Mouse (Mus musculus): ENCODE data around the gene Uvrag.

Gene Uvrag

DNA sequence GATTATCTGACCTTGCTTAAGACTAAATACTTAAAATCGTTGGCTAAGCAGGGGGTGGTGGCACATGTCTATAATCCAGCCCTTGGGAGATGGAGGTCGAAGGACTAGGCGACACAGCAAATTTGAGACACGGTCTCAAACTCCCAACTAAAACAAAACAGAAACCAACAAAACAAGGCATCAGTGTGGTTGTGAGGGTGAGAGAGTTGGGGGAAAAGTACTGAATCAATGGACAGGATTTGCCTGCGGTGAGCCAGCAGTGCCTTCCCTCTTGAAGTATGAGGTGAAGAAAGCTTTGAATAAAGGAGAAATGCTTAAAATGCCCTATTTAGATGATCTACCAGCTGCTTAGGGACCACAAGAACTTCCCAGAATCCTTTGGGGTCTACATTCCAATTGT lies 247.8 kb downstream of the Uvrag start:
- TF ChIP-seq GATA4 (IDR thresholded peaks at IDR 0.05; ENCODE audit: insufficient replicate concordance, low read length) = no peak

- no peak for TF ChIP-seq GATA4 (IDR thresholded peaks at IDR 0.05; ENCODE audit: insufficient replicate concordance, low read length)
Measured at GRCm38 (mm10) chr7:98889211-98889610, 251.7 kb downstream of the Uvrag start.

DNA sequence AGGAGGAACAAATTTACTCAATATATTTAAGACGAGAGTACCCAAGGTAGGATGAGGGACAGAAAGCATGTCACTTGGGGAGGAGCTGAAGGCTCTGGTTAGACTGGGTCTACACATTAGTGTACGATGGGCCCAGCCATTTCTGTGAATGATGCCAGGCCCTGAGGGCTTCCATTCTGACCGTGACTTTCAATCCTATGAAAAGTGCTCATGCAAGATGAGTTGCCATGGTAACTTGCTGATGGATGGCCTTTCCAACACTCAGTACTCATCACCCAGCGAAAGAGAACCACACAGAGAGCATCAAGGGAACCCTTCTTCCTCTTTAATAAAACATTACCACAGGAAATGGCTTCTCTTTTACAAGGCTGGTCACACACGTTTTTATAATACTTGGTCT lies 252.1 kb downstream of the Uvrag start:
- TF ChIP-seq GATA4 (IDR thresholded peaks at IDR 0.05; ENCODE audit: insufficient replicate concordance, low read length) = no peak

DNA sequence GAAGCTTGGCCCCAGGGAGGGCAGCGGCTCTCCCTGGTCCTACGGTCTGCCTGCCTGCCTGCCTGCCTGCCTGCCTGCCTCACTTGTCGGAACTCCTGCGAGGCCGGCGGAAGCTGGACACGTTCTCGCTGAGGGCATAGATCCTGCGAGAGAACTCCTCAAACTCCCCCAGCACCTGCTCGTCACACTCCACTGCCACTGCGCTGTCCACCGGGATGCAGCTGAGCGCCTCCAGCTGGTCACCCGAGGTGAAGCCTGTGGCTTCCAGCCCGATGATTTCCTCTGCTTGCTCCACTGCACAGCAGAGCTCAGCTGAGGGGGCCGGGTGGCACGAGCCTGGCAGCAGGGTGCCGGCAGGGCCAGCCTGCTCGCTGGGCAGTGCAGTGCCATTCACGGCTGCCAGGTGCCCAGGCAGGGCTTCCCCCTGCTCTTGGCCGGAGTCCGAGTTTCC lies 253.1 kb downstream of the Uvrag start:
- no peak for TF ChIP-seq GATA4 (IDR thresholded peaks at IDR 0.05; ENCODE audit: insufficient replicate concordance, low read length)

- TF ChIP-seq GATA4 (IDR thresholded peaks at IDR 0.05; ENCODE audit: insufficient replicate concordance, low read length) = no peak
Measured at GRCm38 (mm10) chr7:98881887-98882286, 259.1 kb downstream of the Uvrag start.

- TF ChIP-seq GATA4 (IDR thresholded peaks at IDR 0.05; ENCODE audit: insufficient replicate concordance, low read length) = no peak
Measured at GRCm38 (mm10) chr7:98879176-98879575, 261.8 kb downstream of the Uvrag start.

GRCm38 (mm10) chr7:98876119-98876518 lies 264.8 kb downstream of the Uvrag start:
- TF ChIP-seq GATA4 (IDR thresholded peaks at IDR 0.05; ENCODE audit: insufficient replicate concordance, low read length) = no peak

DNA sequence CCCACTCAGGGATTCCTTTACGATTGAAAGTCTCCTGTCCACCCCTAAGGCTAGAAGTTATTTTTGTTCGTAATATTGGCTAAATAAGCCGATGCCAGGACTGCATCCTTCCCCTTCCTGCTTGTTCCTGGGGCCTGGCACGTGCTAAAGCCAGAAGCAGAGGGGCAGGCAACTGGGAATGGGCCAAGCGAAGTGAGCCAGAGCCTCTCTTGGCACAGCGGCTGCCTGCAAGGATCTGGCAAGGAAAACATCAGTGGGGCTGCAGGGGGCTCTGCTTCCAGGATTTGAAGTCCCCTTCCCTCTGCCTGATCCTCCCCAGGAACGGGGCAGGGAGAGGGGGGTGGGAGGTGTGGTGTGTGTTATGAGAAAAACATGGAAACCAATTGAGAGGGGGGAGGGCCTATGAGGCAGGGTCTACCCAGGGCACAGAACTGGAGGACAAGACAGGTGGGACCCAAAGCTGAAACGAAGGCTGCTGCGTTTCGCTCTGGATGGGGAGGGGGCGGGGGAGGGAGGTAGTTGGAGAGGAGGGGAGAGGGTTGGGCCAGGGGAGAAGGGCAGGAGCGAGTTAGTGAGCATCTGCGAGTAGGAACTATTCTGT lies 265.5 kb downstream of the Uvrag start:
- TF ChIP-seq GATA4 (IDR thresholded peaks at IDR 0.05; ENCODE audit: insufficient replicate concordance, low read length) = no peak

DNA sequence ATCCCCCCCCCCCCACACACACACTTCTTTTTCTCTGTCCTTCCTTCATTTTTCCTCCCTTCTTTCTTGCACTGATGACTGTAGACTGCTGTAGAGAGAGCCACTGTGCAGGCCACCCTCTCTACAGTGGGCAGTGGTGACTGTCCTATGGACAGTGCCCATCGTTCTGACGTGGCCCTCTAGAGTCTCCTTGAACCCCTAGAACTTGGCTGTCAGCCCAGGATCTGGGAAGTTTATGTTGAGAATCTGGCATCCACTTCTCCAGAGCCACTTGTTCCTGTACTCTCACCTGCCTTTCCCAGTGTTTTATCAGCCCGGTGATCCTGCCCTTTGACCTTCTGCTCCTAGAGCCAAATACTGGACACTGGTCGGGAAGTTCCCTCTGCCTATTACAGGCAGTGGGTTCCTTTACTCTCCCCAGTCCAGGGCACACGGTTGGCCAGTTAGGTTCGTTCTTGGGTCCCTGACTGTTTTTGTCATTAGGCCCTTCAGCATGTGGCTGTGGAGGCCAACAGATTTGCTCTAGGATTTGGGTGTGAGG lies 266.5 kb downstream of the Uvrag start:
- TF ChIP-seq GATA4 (IDR thresholded peaks at IDR 0.05; ENCODE audit: insufficient replicate concordance, low read length) = no peak

GRCm38 (mm10) chr7:98873316-98873715 lies 267.6 kb downstream of the Uvrag start:
- TF ChIP-seq GATA4 (IDR thresholded peaks at IDR 0.05; ENCODE audit: insufficient replicate concordance, low read length) = no peak

DNA sequence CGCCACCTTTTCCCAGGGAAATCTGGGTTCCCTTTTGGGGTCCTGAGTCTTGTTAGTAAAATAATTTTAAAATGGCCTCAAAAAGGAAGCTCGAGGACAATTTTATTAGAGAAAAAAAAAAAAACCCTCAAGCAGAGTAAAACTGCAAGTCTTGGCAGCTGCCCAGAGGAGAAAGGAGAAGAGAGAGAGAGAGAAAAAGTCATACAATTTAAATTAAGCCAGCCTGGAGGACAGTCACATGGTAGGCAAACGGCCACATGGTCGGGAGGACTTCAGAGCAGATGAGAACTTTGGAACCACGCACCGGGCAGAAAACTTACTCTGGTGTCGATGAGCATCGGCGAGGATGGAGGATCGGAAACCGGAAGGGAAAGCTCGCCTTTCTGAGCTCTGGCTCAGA lies 269.1 kb downstream of the Uvrag start:
- no peak for TF ChIP-seq GATA4 (IDR thresholded peaks at IDR 0.05; ENCODE audit: insufficient replicate concordance, low read length)

- TF ChIP-seq GATA4 (IDR thresholded peaks at IDR 0.05; ENCODE audit: insufficient replicate concordance, low read length) = no peak
Measured at GRCm38 (mm10) chr7:98870791-98871190, 270.1 kb downstream of the Uvrag start.

DNA sequence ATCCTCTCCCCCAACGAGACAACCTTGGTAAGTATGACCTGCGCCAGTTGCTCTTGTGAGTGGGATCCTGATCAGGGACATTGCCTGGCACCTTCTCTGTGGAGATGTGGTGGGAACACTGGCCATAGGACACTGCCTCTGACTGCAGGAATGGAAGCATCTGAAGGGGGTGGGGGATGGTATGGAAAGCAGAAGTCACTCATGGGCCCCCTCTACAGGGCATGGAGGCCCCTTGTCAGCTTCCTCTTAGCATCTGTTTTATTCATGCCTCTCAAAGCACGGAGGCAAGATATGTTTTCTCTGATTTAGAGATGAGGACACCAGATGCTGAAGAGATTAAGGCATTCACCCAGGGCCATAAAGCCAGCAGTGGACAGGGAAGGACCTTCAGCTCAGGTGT lies 271.9 kb downstream of the Uvrag start:
- TF ChIP-seq GATA4 (IDR thresholded peaks at IDR 0.05; ENCODE audit: insufficient replicate concordance, low read length) = no peak

DNA sequence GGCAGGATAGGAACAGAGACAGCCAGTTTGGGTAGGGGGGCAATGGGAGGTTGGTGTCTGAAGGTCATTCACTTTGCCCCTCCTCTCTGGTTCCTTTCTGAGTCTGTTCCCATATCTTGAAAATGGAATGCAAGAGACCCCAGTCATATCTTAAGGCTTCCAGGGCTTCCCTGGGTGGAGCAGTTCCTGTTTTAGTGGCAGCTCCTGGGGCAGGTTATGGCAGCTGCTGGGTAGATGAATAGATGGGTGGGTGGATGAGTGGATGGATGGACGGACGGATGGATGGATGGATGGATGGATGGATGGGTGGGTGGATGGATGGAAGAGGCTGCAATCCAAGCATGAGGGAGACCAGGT lies 273.2 kb downstream of the Uvrag start:
- TF ChIP-seq GATA4 (IDR thresholded peaks at IDR 0.05; ENCODE audit: insufficient replicate concordance, low read length) = no peak

GRCm38 (mm10) chr7:98867053-98867793 lies 273.7 kb downstream of the Uvrag start:
- no peak for TF ChIP-seq GATA4 (IDR thresholded peaks at IDR 0.05; ENCODE audit: insufficient replicate concordance, low read length)

DNA sequence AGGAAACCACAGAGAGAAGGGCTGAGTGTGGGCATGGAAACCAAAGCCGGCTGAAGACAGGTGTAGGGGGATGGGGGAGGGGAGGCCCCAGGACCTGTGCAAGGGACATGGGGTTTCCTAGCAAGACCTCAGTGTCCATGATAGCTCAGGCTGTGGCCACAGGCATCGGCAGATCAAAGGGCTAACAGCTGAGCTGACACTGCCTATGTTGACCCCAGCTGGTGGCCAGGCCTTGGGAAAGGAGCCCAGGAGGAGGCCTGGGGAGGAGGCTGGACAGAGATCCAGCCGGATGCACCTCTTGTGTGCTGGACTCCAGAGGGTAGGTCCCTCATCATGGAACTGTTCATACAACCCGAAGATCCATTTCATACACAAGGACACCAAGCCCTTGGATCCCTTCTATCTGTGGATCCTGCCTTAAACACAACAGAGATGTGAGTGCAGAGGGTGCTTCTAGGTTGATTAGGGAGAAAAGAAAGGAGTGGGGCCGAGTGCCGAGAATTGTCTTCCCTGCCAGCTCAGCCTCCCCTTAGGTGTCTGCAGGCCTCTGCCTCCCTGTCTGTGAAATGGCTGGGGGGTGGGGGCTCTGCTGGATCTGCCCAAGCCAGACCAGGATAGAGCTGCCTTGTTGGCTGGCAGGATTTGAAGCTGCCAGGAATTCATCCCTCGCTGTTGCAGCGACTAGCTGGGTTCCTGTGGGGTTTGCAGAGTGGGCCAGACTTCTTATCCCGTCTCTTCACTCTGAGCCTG lies 276.8 kb downstream of the Uvrag start:
- TF ChIP-seq GATA4 (IDR thresholded peaks at IDR 0.05; ENCODE audit: insufficient replicate concordance, low read length) = no peak

Data from liver, adult (tissue).